Mouse (Mus musculus): ENCODE data around the gene Lipo3.
"Not testable (repeated sequence)": the region's sequence is repeated elsewhere in the genome, so short reads cannot be mapped to it uniquely, and the experiment has no call there.

- TF ChIP-seq CTCF, EP300 (IDR thresholded peaks at IDR 0.05): not testable (repeated sequence)
These were observed 10.5 kb downstream of the Lipo3 start, which contains the start of gene Lipo2 for GRCm38 (mm10) chr19:33751259-33751658.

Measured in lung, postnatal 0 days (tissue).